ENCODE assay signal across 8 mouse cellular contexts in the genomic region with DNA sequence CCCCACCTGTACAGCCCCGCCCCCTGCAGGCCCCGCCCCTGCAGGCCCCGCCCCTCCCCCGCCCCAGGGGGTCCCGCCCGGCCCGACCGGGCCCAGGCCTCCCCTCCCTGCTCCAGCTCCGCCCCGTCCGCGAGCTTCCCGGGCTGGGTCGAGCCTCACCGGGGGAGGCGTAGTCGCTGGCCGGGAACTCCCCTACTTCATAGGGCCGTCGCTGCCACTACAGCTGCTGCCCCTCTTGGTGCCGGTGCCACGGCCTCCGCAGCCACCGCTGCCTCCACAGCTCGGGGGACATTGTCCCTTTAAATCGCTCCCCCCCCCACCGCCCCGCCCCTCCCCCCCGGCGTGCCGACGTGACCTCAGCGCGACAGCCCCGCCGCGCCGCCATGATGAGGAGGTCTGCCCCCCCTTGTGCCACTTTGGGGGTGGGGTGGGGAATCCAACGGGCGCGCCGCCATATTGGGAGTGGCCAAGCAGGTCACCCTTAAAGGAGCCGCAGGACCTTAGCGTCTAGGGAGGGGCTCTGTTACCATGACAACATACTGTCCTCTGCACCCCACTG. TPM values are rescaled to one million over a fixed set of nuclear protein-coding genes. Genes with fewer than 3 reads are reported as not detected.
DNase-seq lines count a peak whose midpoint lies in the region; ATAC-seq and TF ChIP-seq lines count a peak whose summit lies in the region.

A gene (minus strand): TSS at position 339 of the 559 bp plus-strand sequence.

- peaks cover 38% of the 10 kb centered on the region for H3K27me3 ChIP-seq in embryonic facial prominence, embryonic 15.5 days
- H3K27me3 ChIP-seq in kidney, embryonic 14.5 days (ENCODE audit: control insufficient read depth, insufficient read depth, low read length), result peaks cover 25% of the 10 kb centered on the region
- H3K27me3 ChIP-seq in limb, embryonic 15.5 days, result peaks cover 40% of the 10 kb centered on the region

- peak within 1 kb of the TSS; percentile 92 for H3K27ac ChIP-seq in bone marrow, adult 2 months (ENCODE audit: control insufficient read depth, insufficient read depth, low read depth, low read length, poor library complexity)
- peak within 1 kb of the TSS; percentile 79 for H3K27ac ChIP-seq in embryonic facial prominence, embryonic 15.5 days (replicated peaks)
- peak within 1 kb of the TSS; percentile 74 for H3K27ac ChIP-seq in kidney, embryonic 14.5 days (ENCODE audit: low read depth, low read length)
- H3K27ac ChIP-seq in limb, embryonic 15.5 days, result peak within 1 kb of the TSS; percentile 82

- peak; percentile 86 for DNase-seq in 3T3-L1 (ENCODE audit: low read depth, low spot score)
- DNase-seq in heart, adult 9 months (ENCODE audit: low spot score in 2 of 2), result peak; percentile 91 to 93
- peak; percentile 72 to 79 for DNase-seq in monocyte, adult 2 months (ENCODE audit: low read depth in 1 of 2, low spot score in 2 of 2)
- peak; percentile 90 to 91 for DNase-seq in spleen, postnatal 36 days (ENCODE audit: low spot score in 2 of 2)

- peaks cover 22% of the 10 kb centered on the region for H3K36me3 ChIP-seq in embryonic facial prominence, embryonic 15.5 days
- H3K36me3 ChIP-seq in kidney, embryonic 14.5 days (ENCODE audit: control insufficient read depth, insufficient read depth, low read length), result peaks cover 6% of the 10 kb centered on the region; the same call in 1 of the 2 replicates
- peaks cover 10% of the 10 kb centered on the region for H3K36me3 ChIP-seq in limb, embryonic 15.5 days

- no peaks in the 10 kb centered on the region for H3K4me1 ChIP-seq in bone marrow, adult 2 months (ENCODE audit: control insufficient read depth, insufficient read depth, low read length)
- peaks cover 21% of the 10 kb centered on the region for H3K4me1 ChIP-seq in embryonic facial prominence, embryonic 15.5 days
- H3K4me1 ChIP-seq in kidney, embryonic 14.5 days (ENCODE audit: control insufficient read depth, insufficient read depth, low read length), result peaks cover 16% of the 10 kb centered on the region
- peaks cover 13% of the 10 kb centered on the region for H3K4me1 ChIP-seq in limb, embryonic 15.5 days

- WGBS in bone marrow, adult 2 months, result under 1% methylated on average over 36 of the region's 44 CpGs
- under 1% methylated on average over 24 of the region's 44 CpGs for WGBS in embryonic facial prominence, embryonic 15.5 days
- WGBS in kidney, embryonic 14.5 days, result 0% methylated on average over 30 of the region's 44 CpGs
- 1% methylated on average over 29 of the region's 44 CpGs for WGBS in limb, embryonic 15.5 days

- H3K4me3 ChIP-seq in bone marrow, adult 2 months (replicated peaks; ENCODE audit: control insufficient read depth, low read depth, low read length), result peak within 1 kb of the TSS; percentile 87
- H3K4me3 ChIP-seq in embryonic facial prominence, embryonic 15.5 days (replicated peaks), result peak within 1 kb of the TSS; percentile 73
- H3K4me3 ChIP-seq in kidney, embryonic 14.5 days (ENCODE audit: low read length), result peak within 1 kb of the TSS; percentile 78
- H3K4me3 ChIP-seq in limb, embryonic 15.5 days, result peak within 1 kb of the TSS; percentile 73

- no peak; the same call in 1 of the 2 replicates for TF ChIP-seq POLR2A in bone marrow, adult 2 months (IDR thresholded peaks at IDR 0.05; ENCODE audit: borderline replicate concordance, control insufficient read depth, low read depth, low read length)

- no peaks in the 10 kb centered on the region for H3K9me3 ChIP-seq in embryonic facial prominence, embryonic 15.5 days (replicated peaks)
- no peaks in the 10 kb centered on the region for H3K9me3 ChIP-seq in kidney, embryonic 14.5 days (ENCODE audit: control insufficient read depth, low read length)
- H3K9me3 ChIP-seq in limb, embryonic 15.5 days, result no peaks in the 10 kb centered on the region

- TF ChIP-seq CTCF in bone marrow, adult 2 months (IDR thresholded peaks at IDR 0.05; ENCODE audit: control insufficient read depth, insufficient read depth, low read length), result no peak

- peak within 1 kb of the TSS; percentile 63 for H3K9ac ChIP-seq in embryonic facial prominence, embryonic 15.5 days
- H3K9ac ChIP-seq in kidney, embryonic 14.5 days (ENCODE audit: low read depth, low read length), result peak within 1 kb of the TSS; percentile 77
- peak within 1 kb of the TSS; percentile 82 for H3K9ac ChIP-seq in limb, embryonic 15.5 days

- ATAC-seq in embryonic facial prominence, embryonic 15.5 days (ENCODE audit: insufficient number of reproducible peaks, low FRiP score, low TSS enrichment, low read depth), result peak; percentile 88
- ATAC-seq in kidney, embryonic 14.5 days (ENCODE audit: low FRiP score, low TSS enrichment), result peak; percentile 87
- peak; percentile 86 for ATAC-seq in limb, embryonic 15.5 days (ENCODE audit: insufficient number of reproducible peaks, low FRiP score, low TSS enrichment, low read depth)

- peak within 1 kb of the TSS; percentile 96 for H3K4me2 ChIP-seq in embryonic facial prominence, embryonic 15.5 days (replicated peaks)
- peak within 1 kb of the TSS; percentile 96 for H3K4me2 ChIP-seq in kidney, embryonic 14.5 days (replicated peaks; ENCODE audit: low read depth, low read length)
- peak within 1 kb of the TSS; percentile 96 for H3K4me2 ChIP-seq in limb, embryonic 15.5 days

RNA-seq across cellular contexts. Expression of the gene that starts here (rescaled TPM):
- 11.8 and 15.5 TPM in 2 replicates for polyA plus RNA-seq in bone marrow, adult 2 months (2011; ENCODE audit: insufficient read depth, insufficient read length, low replicate concordance, missing spikeins)
- 27.7 and 30.1 TPM in 2 replicates for polyA plus RNA-seq in embryonic facial prominence, embryonic 15.5 days (2015; fragmentation: Nextera tagmentation; extraction: Ambion mirVana)
- 26.6 and 37.2 TPM in 2 replicates for polyA plus RNA-seq in kidney, embryonic 14.5 days (2014; fragmentation: Nextera tagmentation; extraction: Ambion mirVana)
- 21.6 TPM in 2 replicates for polyA plus RNA-seq in limb, embryonic 15.5 days (2015; fragmentation: Nextera tagmentation; extraction: Ambion mirVana)

Comparison
In these comparisons a context has a peak if more than half of its experiments do, and no peak if none do; other contexts are left out.
1. Peak in every context shown above with its lines: DNase-seq, ATAC-seq, H3K4me3 ChIP-seq and H3K27ac ChIP-seq.